Mouse (Mus musculus): Measurements from ENCODE around the gene Rexo2.
A peak's percentile ranks its signal among the peaks of the same experiment; 100 is the strongest.
"Not testable (repeated sequence)": the region's sequence is repeated elsewhere in the genome, so short reads cannot be mapped to it uniquely, and the experiment has no call there.

The Rexo2 gene

GRCm38 (mm10) chr9:48472441-48473025 is 7.9 kb downstream of the Rexo2 start:
- DNase-seq (ENCODE audit: low read depth): no peak

GRCm38 (mm10) chr9:48467471-48467870 is 13.0 kb downstream of the Rexo2 start:
- not testable (repeated sequence) for DNase-seq (ENCODE audit: low read depth)

DNA sequence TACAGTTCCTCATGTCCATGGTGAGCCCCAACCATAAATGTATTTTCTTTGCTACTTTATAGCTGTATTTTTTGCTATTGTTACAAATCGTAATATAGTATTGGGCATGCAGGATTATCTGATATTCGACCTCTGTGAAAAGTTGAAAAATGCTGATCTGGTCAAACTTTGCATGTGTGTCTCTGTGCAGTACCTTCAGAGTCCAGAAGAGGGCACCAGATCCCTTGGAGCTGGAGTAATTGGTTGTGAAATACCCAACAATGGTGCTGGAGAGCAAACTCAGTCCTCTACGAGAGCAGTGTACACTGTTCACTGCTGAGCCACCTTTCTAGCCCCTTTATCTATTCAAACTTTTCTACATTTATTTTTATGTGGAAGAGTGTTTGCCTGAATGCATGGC is 13.6 kb downstream of the Rexo2 start:
- peak; percentile 60 for DNase-seq (ENCODE audit: low read depth)

DNA sequence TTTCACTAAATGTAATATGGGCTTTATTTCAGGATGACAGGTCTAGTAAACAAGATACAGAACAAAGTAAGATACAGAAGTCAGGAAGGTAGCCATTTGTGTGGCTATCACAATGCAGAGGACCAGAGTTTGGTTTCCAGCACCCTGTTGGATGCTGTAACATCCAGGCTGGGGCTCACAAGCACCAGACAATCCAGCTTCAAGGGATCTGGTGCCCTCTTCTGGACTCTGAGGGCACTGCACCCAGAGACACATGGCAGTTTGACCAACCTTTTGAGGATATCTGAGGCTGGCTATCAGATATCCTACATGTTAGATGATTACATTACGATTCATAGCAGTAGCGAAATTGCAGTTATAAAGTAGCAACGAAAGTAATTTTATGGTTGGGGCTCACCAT is 14.8 kb downstream of the Rexo2 start:
- DNase-seq (ENCODE audit: low read depth): no peak

GRCm38 (mm10) chr9:48461545-48461944 is 18.9 kb downstream of the Rexo2 start:
- DNase-seq (ENCODE audit: low read depth): no peak

- no peak for DNase-seq (ENCODE audit: low read depth)
These were observed 19.7 kb downstream of the Rexo2 start for GRCm38 (mm10) chr9:48460720-48461119.

GRCm38 (mm10) chr9:48459391-48459790 is 21.0 kb downstream of the Rexo2 start:
- no peak for DNase-seq (ENCODE audit: low read depth)

DNA sequence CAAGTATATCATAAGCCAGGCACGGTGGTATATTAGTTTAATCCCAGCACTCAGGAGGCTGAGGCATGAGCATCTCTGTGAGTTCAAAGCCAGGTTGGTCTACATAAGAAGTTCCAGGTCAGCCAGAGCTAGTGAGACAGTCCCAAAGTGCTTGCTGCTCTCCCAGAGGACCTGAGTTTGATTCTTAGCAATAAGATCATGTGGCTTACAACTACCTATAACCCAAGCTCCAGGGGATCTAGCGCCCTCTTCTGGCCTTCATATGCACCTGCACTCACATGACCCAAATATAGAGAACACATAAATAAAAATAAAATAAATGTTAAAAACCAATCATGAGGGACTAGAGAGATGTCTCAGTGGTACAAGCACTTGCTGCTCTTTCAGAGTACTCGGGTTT is 21.5 kb downstream of the Rexo2 start:
- no peak for DNase-seq (ENCODE audit: low read depth)

DNA sequence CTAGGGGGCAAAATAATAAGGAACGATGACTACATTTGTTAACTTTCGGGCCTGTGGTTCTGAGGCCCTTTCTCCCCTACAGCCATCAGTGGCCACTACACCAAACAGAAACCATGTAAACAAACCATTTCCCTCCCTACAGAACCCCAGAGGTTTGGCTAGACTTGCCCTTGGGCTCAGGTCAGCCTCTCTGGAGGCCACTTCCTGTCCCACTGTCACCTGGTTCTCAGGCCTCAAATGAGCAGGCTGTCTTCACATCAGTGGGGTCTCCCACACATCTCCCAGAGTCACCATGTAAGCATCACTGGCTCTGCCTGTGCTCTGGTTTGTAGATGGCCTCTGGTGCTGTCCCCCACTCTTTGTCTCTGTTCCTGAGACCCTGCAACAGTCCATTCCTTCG is 24.5 kb downstream of the Rexo2 start:
- DNase-seq (ENCODE audit: low read depth): no peak

- DNase-seq (ENCODE audit: low read depth): no peak
These were observed 30.4 kb downstream of the Rexo2 start for GRCm38 (mm10) chr9:48450066-48450465.

- DNase-seq (ENCODE audit: low read depth): peak; percentile 29
These were observed 32.6 kb downstream of the Rexo2 start for GRCm38 (mm10) chr9:48447783-48448209.

DNA sequence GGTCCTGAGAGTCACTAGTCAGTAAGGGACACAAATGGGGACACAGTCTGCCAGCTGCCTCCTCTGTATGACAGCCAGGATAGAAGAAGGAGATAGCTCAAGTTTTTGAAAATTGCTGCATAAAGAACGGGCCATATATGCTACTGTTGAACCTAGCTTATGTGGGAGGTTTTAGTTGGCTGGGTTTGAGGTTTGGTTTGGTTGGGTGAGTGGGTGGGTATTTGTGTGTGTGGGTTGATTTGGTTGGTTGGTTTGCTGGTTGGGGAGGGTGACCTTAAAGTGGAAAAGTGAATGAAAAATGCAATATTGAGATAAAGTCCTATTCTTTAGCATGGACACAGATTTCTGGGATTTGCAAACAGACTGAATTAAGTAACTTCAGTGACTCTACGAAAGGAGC is 35.6 kb downstream of the Rexo2 start:
- DNase-seq (ENCODE audit: low read depth): no peak

DNA sequence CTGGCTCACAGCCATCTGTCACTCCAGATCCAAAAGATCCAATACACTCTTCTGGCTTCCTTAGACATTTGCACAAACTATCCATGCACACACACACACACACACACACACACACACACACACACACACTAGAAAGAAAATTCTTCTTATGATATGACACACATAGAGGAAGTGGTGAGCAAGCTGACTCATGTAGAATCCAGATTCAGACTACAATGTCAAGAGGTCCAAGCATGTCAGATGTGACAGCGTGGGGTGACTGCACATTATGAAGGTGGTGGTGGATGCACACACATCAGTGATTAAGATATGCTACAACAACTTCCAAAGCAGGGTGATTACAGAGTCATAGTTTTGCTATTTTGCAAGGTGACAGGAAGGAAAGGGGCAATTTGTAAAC is 36.5 kb downstream of the Rexo2 start:
- DNase-seq (ENCODE audit: low read depth): no peak

GRCm38 (mm10) chr9:48432449-48432848 is 48.0 kb downstream of the Rexo2 start:
- no peak for DNase-seq (ENCODE audit: low read depth)

- no peak for DNase-seq (ENCODE audit: low read depth)
These were observed 53.2 kb downstream of the Rexo2 start for GRCm38 (mm10) chr9:48427176-48427575.

GRCm38 (mm10) chr9:48423256-48423655 is 57.2 kb downstream of the Rexo2 start:
- no peak for DNase-seq (ENCODE audit: low read depth)

DNA sequence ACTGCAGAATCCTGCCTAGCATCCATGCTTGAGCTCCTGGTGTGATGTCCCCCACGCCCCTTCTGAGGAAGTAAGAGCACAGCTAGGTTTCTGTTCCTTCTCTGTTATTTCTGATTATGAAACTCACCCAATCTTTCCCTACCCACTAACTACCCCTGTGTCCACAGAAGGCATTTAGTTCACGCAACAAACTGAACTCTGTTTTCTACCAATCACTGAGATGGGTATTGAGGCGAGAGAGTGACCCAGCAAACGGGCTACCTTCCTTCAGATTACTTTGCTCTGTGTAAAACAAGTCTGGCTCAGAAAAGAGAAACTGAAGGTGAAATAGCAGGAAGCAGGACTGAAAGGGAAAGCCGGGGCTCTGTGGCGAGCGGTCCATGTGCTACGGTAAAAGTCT is 58.0 kb downstream of the Rexo2 start:
- DNase-seq (ENCODE audit: low read depth): no peak

GRCm38 (mm10) chr9:48421561-48421960 is 58.9 kb downstream of the Rexo2 start:
- no peak for DNase-seq (ENCODE audit: low read depth)

DNA sequence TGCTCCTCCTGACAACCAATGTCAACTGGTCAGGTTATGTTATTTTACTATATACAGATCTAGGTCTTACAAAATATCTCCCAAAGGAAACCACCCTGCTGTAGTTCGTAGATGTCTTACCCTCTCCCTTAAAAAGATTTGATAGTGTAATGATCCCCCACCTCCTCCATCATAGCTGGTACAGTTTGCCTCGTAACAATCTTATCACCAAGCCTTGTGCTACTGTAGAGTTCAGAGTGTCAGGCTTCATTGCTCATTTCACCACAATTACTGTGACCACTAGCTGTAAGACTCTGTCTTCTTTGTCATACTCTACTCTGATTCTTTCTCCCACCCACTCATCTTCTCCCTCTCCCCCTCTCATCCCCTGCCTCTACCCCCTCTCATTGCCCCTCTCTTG is 59.4 kb downstream of the Rexo2 start:
- no peak for DNase-seq (ENCODE audit: low read depth)

- no peak for DNase-seq (ENCODE audit: low read depth)
These were observed 60.0 kb downstream of the Rexo2 start for GRCm38 (mm10) chr9:48420437-48420836.

GRCm38 (mm10) chr9:48418829-48419228 is 61.6 kb downstream of the Rexo2 start:
- DNase-seq (ENCODE audit: low read depth): no peak
